Mouse (Mus musculus): Measurements from ENCODE around the gene Rfc2. TPM values are rescaled to one million over a fixed set of nuclear protein-coding genes. Genes with fewer than 3 reads are reported as not detected.
A peak's percentile ranks its signal among the peaks of the same experiment; 100 is the strongest.

Rfc2 gene
- total RNA-seq, 2 experiments from 2014 or later: 18.3 to 19.8 TPM

DNA sequence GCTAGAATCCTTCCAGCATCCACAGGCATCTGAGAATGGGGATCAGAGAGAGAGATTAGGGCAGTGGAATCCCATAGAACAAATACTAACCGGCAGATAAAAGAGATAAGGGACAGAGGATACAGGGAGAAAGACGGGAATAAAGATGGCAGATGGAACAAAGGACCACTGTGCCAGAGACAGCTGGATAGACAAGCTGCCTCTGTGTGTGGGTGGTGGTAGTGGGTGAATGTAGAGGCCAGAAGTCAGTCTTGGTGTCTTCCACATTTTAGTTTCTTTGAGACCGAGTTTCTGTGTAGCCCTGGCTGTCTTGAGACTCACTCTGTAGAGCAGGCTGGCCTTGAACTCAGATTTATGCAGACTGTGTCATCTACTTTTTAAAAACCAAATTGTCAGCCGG is 34.6 kb downstream of the Rfc2 start:
- no peak for DNase-seq
- Histone ChIP-seq H3K4me3 (no peak overlapping the region), H3K27ac (no peak overlapping the region)
- intact Hi-C loops (cut with DNase I): loop anchor here (2.0 to 10.0 kb wide), 3 partner anchors 109 to 241 kb away; no protein-coding TSS in a partner anchor
- no peak for TF ChIP-seq CTCF (IDR thresholded peaks at IDR 0.05)

- peak; percentile 95 for TF ChIP-seq CTCF (IDR thresholded peaks at IDR 0.05)
- H3K4me3 ChIP-seq: no peak overlapping the region
- no peak overlapping the region for H3K27ac ChIP-seq
- intact Hi-C loops (cut with DNase I): loop anchor here (2.0 to 10.0 kb wide), 3 partner anchors 110 to 242 kb away; no protein-coding TSS in a partner anchor
- peak; percentile 76 for DNase-seq
Observed at GRCm38 (mm10) chr5:134617071-134617470, 35.9 kb downstream of the Rfc2 start.

DNA sequence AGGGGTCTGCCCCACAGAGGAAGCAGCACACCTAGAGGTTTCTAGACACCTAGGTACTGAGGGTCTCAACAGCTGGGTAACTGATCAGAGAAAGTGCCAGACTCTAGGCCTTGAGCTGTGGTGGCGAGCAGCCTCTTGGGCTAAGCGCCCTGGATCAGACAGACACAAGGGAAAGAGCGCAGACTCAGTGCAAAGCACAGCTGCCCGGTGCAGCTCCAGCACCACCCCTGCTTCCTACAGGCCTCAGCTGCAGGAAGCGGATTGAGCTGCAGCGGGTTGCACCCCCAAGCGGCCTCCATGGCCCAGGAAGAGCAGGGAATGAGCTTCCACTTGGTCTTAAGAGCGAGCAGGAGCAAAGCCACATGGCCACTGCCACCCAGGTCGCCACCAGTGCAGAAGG is 39.3 kb downstream of the Rfc2 start:
- no peak overlapping the region for H3K4me3 ChIP-seq
- TF ChIP-seq CTCF (IDR thresholded peaks at IDR 0.05): no peak
- intact Hi-C loops (cut with DNase I): no loop called here
- DNase-seq: no peak
- no peak overlapping the region for H3K27ac ChIP-seq

GRCm38 (mm10) chr5:134621099-134621640 is 40.0 kb downstream of the Rfc2 start:
- intact Hi-C loops (cut with DNase I): no loop called here
- Histone ChIP-seq H3K4me3 (no peak overlapping the region), H3K27ac (no peak overlapping the region)
- no peak for TF ChIP-seq CTCF (IDR thresholded peaks at IDR 0.05)
- DNase-seq: no peak

GRCm38 (mm10) chr5:134622069-134622468 is 40.9 kb downstream of the Rfc2 start:
- H3K27ac ChIP-seq: no peak overlapping the region
- no peak for DNase-seq
- intact Hi-C loops (cut with DNase I): no loop called here
- TF ChIP-seq CTCF (IDR thresholded peaks at IDR 0.05): no peak
- no peak overlapping the region for H3K4me3 ChIP-seq

GRCm38 (mm10) chr5:134629508-134629907 is 48.3 kb downstream of the Rfc2 start:
- intact Hi-C loops (cut with DNase I): no loop called here
- no peak overlapping the region for H3K4me3 ChIP-seq
- H3K27ac ChIP-seq: peak overlapping the region; percentile 56; the same call in 1 of the 2 replicates
- TF ChIP-seq CTCF (IDR thresholded peaks at IDR 0.05): no peak
- DNase-seq: no peak

DNA sequence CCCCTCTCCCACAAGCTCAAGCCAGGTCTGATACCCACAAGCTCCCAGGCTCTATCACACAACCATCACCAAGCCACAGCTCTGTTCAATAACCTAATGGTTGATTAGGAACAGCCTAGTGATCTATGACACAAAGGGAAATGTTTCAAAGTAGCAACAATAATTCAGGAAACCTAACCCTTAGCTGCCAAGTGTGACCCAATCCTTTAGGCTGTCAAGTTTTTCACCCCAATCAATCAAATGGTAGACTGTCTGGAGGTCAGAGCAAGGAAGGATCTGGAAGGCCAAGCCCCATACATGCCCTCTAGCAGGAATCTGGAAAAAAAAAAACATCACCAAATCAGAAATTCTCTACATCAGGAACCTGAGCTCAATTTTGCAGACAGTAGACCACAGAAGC is 49.7 kb downstream of the Rfc2 start:
- DNase-seq: no peak
- intact Hi-C loops (cut with DNase I): no loop called here
- peak overlapping the region; percentile 24; the same call in 1 of the 2 replicates for H3K27ac ChIP-seq

DNA sequence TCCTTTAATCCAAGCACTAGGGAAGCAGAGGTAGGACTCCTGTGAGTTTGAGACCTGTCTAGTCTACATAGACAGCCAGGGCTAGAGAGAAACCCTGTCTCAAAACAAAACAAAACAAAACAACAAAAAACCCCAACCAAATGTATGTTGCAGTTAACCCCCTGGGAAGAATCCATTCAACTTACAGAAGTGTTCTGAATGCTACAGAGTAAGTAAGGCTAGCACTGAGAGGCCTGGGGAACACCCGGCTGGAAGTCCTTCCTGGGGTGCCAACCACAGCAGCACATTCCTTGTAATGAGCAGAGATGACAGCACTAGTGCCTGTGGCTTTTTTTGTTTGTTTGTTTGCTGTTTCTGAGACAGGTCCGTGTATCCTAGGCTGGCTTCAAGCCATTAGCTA is 51.7 kb downstream of the Rfc2 start:
- no peak for TF ChIP-seq CTCF (IDR thresholded peaks at IDR 0.05)
- intact Hi-C loops (cut with DNase I): no loop called here
- no peak for DNase-seq

More for the DNA sequence above, 49.7 kb downstream of the Rfc2 start:
- no peak for TF ChIP-seq CTCF (IDR thresholded peaks at IDR 0.05)
- H3K4me3 ChIP-seq: no peak overlapping the region; the same call in 1 of the 2 replicates

DNA sequence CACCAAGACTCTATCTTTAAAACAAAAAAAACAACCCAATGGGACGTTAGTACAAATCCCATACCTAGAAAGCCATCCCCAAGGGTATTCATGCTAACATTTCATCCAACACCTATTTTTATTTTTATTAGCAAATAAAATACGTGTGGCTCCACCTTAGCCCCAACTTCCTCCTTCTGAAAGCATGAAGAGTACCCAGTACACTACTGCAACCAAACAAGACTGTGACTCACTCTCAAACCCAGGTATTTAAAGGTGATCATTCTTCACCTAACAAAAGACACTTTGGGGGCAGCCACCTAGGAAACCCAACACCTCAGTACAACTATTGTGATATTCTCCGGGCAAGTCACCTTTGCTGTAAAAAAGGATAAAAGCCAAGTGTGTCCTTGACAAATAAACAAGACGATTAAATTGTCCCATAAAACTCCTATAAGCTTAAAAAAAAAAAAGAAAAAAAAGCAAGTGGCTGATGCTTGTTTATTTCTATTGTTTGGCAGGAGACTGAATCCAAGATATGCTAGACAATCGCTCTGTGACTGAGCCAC is 56.7 kb downstream of the Rfc2 start:
- H3K27ac ChIP-seq: peak overlapping the region; percentile 98
- intact Hi-C loops (cut with DNase I): loop anchor here (5.0 kb wide), 1 partner anchor 49 kb away; the partner anchor contains the start of gene Limk1

More for the DNA sequence above, 51.7 kb downstream of the Rfc2 start:
- Histone ChIP-seq H3K27ac (peak overlapping the region; percentile 24; the same call in 1 of the 2 replicates), H3K4me3 (no peak overlapping the region; the same call in 1 of the 2 replicates)

DNA sequence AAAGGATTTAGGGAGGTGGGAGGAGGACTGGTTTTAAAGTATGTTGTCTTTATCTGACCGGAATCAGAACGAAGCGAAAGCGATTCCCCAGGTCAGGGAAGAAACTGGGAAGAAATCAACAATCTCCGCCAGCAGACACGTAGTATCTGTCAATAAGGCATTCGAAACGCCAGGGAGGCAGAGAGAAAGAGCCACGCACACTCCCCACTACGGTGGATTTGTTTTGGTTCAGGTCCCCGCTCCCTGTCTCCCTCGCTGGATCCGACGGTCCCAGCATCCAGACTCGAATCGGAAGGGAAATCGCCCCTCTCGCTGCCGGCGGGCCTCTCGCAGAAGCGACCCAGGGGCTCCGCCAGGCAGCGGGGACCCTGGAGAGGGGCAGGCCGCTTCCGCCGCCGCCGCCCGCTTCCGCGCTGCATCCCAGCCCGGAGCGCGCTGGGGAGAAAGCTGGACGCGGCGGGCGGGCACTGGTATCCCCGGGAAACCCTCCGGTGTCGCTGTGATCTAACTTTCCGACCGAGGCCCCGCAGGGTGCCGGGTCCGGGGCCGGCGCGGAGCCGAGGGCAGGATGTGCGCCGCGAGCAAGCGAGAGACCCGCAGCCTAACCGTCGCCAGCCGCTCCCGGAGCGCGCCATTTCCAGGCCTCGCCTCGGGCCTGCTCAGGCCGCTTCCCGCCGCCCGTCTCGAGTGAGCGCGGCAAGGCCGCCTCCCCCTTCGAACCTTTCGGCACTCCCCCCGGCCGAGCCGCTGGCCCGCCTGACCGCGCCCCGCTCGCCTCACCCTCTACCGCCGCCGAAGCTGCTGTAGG is 57.5 kb downstream of the Rfc2 start:
- TF ChIP-seq CTCF (IDR thresholded peaks at IDR 0.05): no peak
- intact Hi-C loops (cut with DNase I): loop anchor here (5.0 kb wide), 1 partner anchor 49 kb away; the partner anchor contains the start of gene Limk1
- DNase-seq: no peak

More for the DNA sequence above, 56.7 kb downstream of the Rfc2 start:
- peak overlapping the region; percentile 100 for H3K4me3 ChIP-seq
- TF ChIP-seq CTCF (IDR thresholded peaks at IDR 0.05): no peak
- no peak for DNase-seq

DNA sequence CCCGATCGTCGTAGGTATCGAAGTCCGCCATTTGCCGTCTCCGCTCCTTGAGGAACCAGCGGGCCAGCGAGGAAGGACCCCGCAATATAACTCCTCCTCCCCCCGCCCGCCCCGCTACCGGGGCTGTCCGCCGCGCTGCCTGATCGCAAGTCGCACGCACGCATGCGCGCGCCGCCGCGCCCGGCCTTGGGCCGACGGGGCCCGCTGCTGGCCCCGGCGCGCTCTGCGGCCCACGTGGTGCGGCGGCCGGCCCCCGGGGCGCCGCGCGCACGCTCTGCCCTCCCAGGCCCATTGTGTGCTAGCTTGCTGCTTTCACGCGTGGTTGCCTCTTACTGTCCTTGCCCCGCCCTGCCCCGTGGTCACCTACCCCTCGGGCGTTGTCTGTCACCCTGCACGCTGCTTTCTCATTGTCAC is 58.1 kb downstream of the Rfc2 start, which contains the start of gene Eif4h:
Gene Eif4h, minus strand, starts transcription at position 222 of the 414 bp plus-strand sequence.
- intact Hi-C loops (cut with DNase I): loop anchor here (5.0 kb wide), 1 partner anchor 48 kb away; the partner anchor contains the start of gene Limk1
- peak; percentile 98 for DNase-seq
- Histone ChIP-seq H3K27ac (peak within 1 kb of the TSS; percentile 98), H3K4me3 (peak within 1 kb of the TSS; percentile 100)
- no peak for TF ChIP-seq CTCF (IDR thresholded peaks at IDR 0.05)

More for the DNA sequence above, 57.5 kb downstream of the Rfc2 start:
- Histone ChIP-seq H3K27ac (peak overlapping the region; percentile 98), H3K4me3 (peak overlapping the region; percentile 100)

DNA sequence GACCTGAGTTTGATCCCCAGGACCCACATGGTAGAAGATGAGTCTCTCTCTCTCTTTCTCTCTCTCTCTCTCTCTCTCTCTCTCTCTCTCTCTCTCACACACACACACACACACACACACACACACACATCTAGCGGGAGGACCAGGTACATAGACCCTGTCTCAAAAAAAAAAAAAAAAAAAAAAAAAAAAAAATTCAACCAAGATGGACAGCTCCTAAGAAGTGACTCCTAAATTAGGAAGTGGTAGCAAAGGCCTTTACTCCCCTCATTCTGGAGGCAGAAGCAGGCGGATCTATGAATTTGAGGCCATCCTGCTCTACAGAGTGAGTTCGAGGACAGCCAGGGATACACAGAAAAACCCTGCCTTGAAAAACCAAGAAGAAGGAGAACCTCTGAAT is 59.2 kb downstream of the Rfc2 start:
- DNase-seq: no peak
- no peak overlapping the region for H3K27ac ChIP-seq
- intact Hi-C loops (cut with DNase I): no loop called here
- TF ChIP-seq CTCF (IDR thresholded peaks at IDR 0.05): no peak
- H3K4me3 ChIP-seq: no peak overlapping the region

GRCm38 (mm10) chr5:134644121-134644520 is 63.0 kb downstream of the Rfc2 start:
- DNase-seq: no peak
- Histone ChIP-seq H3K27ac (peak overlapping the region; percentile 74), H3K4me3 (no peak overlapping the region)
- intact Hi-C loops (cut with DNase I): no loop called here
- no peak for TF ChIP-seq CTCF (IDR thresholded peaks at IDR 0.05)
